Mouse (Mus musculus) olfactory bulb, adult 2 months (tissue): ENCODE results near the gene Pax5.

Experiments
- CTCF ChIP-seq: fragments of 200-500 bp; IDR thresholded peaks from 2 replicates; pipeline ENCODE4 v1.5.1; 2012; ENCODE audit warnings: low read depth, mild to moderate bottlenecking, low read length, moderate library complexity; ENCODE audit not compliant: insufficient read depth
- POLR2A ChIP-seq: fragments of 200-500 bp; IDR thresholded peaks from 2 replicates; pipeline ENCODE4 v1.6.1; 2012; ENCODE audit warnings: mild to moderate bottlenecking, low read depth, low read length, moderate library complexity; ENCODE audit not compliant: insufficient read depth

- TF ChIP-seq POLR2A (no peak), CTCF (no peak)
Observed at GRCm38 (mm10) chr4:44508386-44509226, 201.7 kb downstream of the Pax5 start.
